Mouse (Mus musculus) kidney, embryonic 16.5 days (tissue): Measurements from ENCODE around the gene Pex11b. TPM values are rescaled to one million over a fixed set of nuclear protein-coding genes. Genes with fewer than 3 reads are reported as not detected.
"Not testable (repeated sequence)": the region's sequence is repeated elsewhere in the genome, so short reads cannot be mapped to it uniquely, and the experiment has no call there.

Experiments
- ATAC-seq: fragments of 200-750 bp; cut with Nextera tagmentation; 2 replicates; pipeline ENCODE4 v1.8.0; 2017; ENCODE audit warnings: moderate TSS enrichment; ENCODE audit not compliant: low FRiP score, low TSS enrichment
- H3K27ac ChIP-seq: fragments of 300-500 bp; sonication (generic); 2 replicates; pipeline ENCODE4 v1.5.1; 2014; ENCODE audit warnings: low read length
- H3K27me3 ChIP-seq: fragments of 300-500 bp; sonication (generic); 2 replicates; pipeline ENCODE4 v1.6.1; 2014; ENCODE audit warnings: low read length, control low read depth, mixed read lengths; ENCODE audit not compliant: insufficient read depth
- H3K36me3 ChIP-seq: fragments of 300-500 bp; sonication (generic); 2 replicates; pipeline ENCODE4 v1.6.1; 2014; ENCODE audit warnings: low read length, control low read depth, mixed read lengths; ENCODE audit not compliant: insufficient read depth
- H3K4me1 ChIP-seq: fragments of 300-500 bp; sonication (generic); 2 replicates; pipeline ENCODE4 v1.6.1; 2014; ENCODE audit warnings: low read length, control low read depth, mixed read lengths; ENCODE audit not compliant: insufficient read depth
- H3K4me2 ChIP-seq: fragments of 300-500 bp; sonication (generic); replicated peaks from 2 replicates; pipeline ENCODE4 v1.6.1; 2014; ENCODE audit warnings: low read depth, low read length
- H3K4me3 ChIP-seq: fragments of 300-500 bp; sonication (generic); 2 replicates; pipeline ENCODE4 v1.5.1; 2014; ENCODE audit warnings: mild to moderate bottlenecking, low read length
- H3K9ac ChIP-seq: fragments of 300-500 bp; sonication (generic); replicated peaks from 2 replicates; pipeline ENCODE4 v1.6.1; 2014; ENCODE audit warnings: low read length
- H3K9me3 ChIP-seq: fragments of 300-500 bp; sonication (generic); 2 replicates; pipeline ENCODE4 v1.6.1; 2016; ENCODE audit warnings: low read length, control low read depth
- WGBS: fragments of 180-500 bp; shearing (Covaris S2); extraction: QIAGEN DNeasy Blood & Tissue Kit; methylation state at CpG from one replicate; pipeline ENCODE4 v1.1.7; 2014; 5-methylcytosine and 5-hydroxymethylcytosine counted together
- polyA plus RNA-seq: library from polyadenylated mRNA; unstranded; fragments of >200 nt; fragmentation: Nextera tagmentation; extraction: Ambion mirVana; gene quantifications from 2 replicates; pipeline ENCODE4 v1.2.1, GENCODE M21; 2015

The Pex11b gene
- polyA plus RNA-seq, 1 experiment from 2014 or later: 60.6 TPM

GRCm38 (mm10) chr3:96598156-96599068 is 36.8 kb upstream of the Pex11b start:
- no peak for ATAC-seq
- H3K4me1 ChIP-seq: peaks cover 45% of the 10 kb centered on the region
- WGBS: 2% methylated on average over 54 of the region's 54 CpGs

GRCm38 (mm10) chr3:96599069-96599393 is 36.1 kb upstream of the Pex11b start:
- no peaks in the 10 kb centered on the region for H3K9me3 ChIP-seq
- H3K27ac ChIP-seq: no peak overlapping the region
- H3K36me3 ChIP-seq: no peaks in the 10 kb centered on the region
- WGBS: 56% methylated on average over 8 of the region's 8 CpGs
- peak overlapping the region; percentile 69; the same call in 1 of the 2 replicates for H3K4me2 ChIP-seq
- peaks cover 28% of the 10 kb centered on the region for H3K27me3 ChIP-seq
- H3K9ac ChIP-seq: no peak overlapping the region; the same call in 1 of the 2 replicates
- peak overlapping the region; percentile 53 for H3K4me3 ChIP-seq
- no peak for ATAC-seq
- peaks cover 45% of the 10 kb centered on the region for H3K4me1 ChIP-seq

More at GRCm38 (mm10) chr3:96598156-96599068, 36.8 kb upstream of the Pex11b start:
- H3K36me3 ChIP-seq: no peaks in the 10 kb centered on the region
- peak overlapping the region; percentile 69 for H3K4me2 ChIP-seq
- H3K4me3 ChIP-seq: peak overlapping the region; percentile 53
- peak overlapping the region; percentile 63 for H3K9ac ChIP-seq
- peak overlapping the region; percentile 64; the same call in 1 of the 2 replicates for H3K27ac ChIP-seq
- no peaks in the 10 kb centered on the region for H3K9me3 ChIP-seq
- H3K27me3 ChIP-seq: peaks cover 28% of the 10 kb centered on the region

- H3K9ac ChIP-seq: no peak overlapping the region
- peaks cover 28% of the 10 kb centered on the region for H3K27me3 ChIP-seq
- peaks cover 45% of the 10 kb centered on the region for H3K4me1 ChIP-seq
- no peaks in the 10 kb centered on the region for H3K9me3 ChIP-seq
- H3K4me3 ChIP-seq: no peak overlapping the region
- no peak overlapping the region for H3K4me2 ChIP-seq
- ATAC-seq: no peak
- no peak overlapping the region for H3K27ac ChIP-seq
- H3K36me3 ChIP-seq: no peaks in the 10 kb centered on the region
- WGBS: 79% methylated on average over 3 of the region's 3 CpGs
Observed at GRCm38 (mm10) chr3:96599411-96599810, 35.8 kb upstream of the Pex11b start.

GRCm38 (mm10) chr3:96600639-96601250 is 34.4 kb upstream of the Pex11b start, which contains the start of gene Lix1l:
Gene Lix1l, plus strand, starts transcription at chr3:96601149.
- WGBS: 1% methylated on average over 27 of the region's 27 CpGs
- H3K27ac ChIP-seq: peak within 1 kb of the TSS; percentile 94
- peaks cover 45% of the 10 kb centered on the region for H3K4me1 ChIP-seq
- H3K4me3 ChIP-seq: peak within 1 kb of the TSS; percentile 71
- H3K9ac ChIP-seq: peak within 1 kb of the TSS; percentile 81
- peak within 1 kb of the TSS; percentile 73 for H3K4me2 ChIP-seq
- peak; percentile 94 for ATAC-seq
- no peaks in the 10 kb centered on the region for H3K36me3 ChIP-seq
- no peaks in the 10 kb centered on the region for H3K9me3 ChIP-seq
- H3K27me3 ChIP-seq: peaks cover 18% of the 10 kb centered on the region

- Histone ChIP-seq H3K9ac (peak overlapping the region; percentile 81), H3K4me3 (peak overlapping the region; percentile 71), H3K36me3 (no peaks in the 10 kb centered on the region), H3K27ac (peak overlapping the region; percentile 94), H3K9me3 (no peaks in the 10 kb centered on the region), H3K27me3 (peaks cover 15% of the 10 kb centered on the region), H3K4me1 (peaks cover 39% of the 10 kb centered on the region), H3K4me2 (peak overlapping the region; percentile 73)
- peak; percentile 56 for ATAC-seq
- 1% methylated on average over 33 of the region's 40 CpGs for WGBS
Observed at GRCm38 (mm10) chr3:96601251-96601787, 33.9 kb upstream of the Pex11b start.

GRCm38 (mm10) chr3:96601941-96602703 is 33.1 kb upstream of the Pex11b start:
- no peaks in the 10 kb centered on the region for H3K36me3 ChIP-seq
- no peak for ATAC-seq
- WGBS: 21% methylated on average over 10 of the region's 10 CpGs
- H3K4me2 ChIP-seq: peak overlapping the region; percentile 73
- no peaks in the 10 kb centered on the region for H3K9me3 ChIP-seq
- H3K4me1 ChIP-seq: peaks cover 31% of the 10 kb centered on the region
- peak overlapping the region; percentile 71 for H3K4me3 ChIP-seq
- H3K27ac ChIP-seq: peak overlapping the region; percentile 94
- H3K9ac ChIP-seq: peak overlapping the region; percentile 81
- H3K27me3 ChIP-seq: peaks cover 10% of the 10 kb centered on the region

GRCm38 (mm10) chr3:96602704-96603084 is 32.5 kb upstream of the Pex11b start:
- ATAC-seq: no peak
- peak overlapping the region; percentile 94 for H3K27ac ChIP-seq
- H3K4me1 ChIP-seq: peaks cover 27% of the 10 kb centered on the region
- H3K4me3 ChIP-seq: peak overlapping the region; percentile 71
- H3K27me3 ChIP-seq: peaks cover 10% of the 10 kb centered on the region
- no peaks in the 10 kb centered on the region for H3K9me3 ChIP-seq
- peak overlapping the region; percentile 73 for H3K4me2 ChIP-seq
- H3K9ac ChIP-seq: peak overlapping the region; percentile 81
- H3K36me3 ChIP-seq: no peaks in the 10 kb centered on the region
- 14% methylated on average over 5 of the region's 5 CpGs for WGBS

GRCm38 (mm10) chr3:96603311-96603710 is 31.9 kb upstream of the Pex11b start:
- no peak for ATAC-seq
- peak overlapping the region; percentile 94 for H3K27ac ChIP-seq

GRCm38 (mm10) chr3:96606007-96606406 is 29.2 kb upstream of the Pex11b start:
- H3K4me1 ChIP-seq: peaks cover 12% of the 10 kb centered on the region
- WGBS: 84% methylated on average over 3 of the region's 4 CpGs

More at GRCm38 (mm10) chr3:96603311-96603710, 31.9 kb upstream of the Pex11b start:
- Histone ChIP-seq H3K4me3 (peak overlapping the region; percentile 71), H3K27me3 (peaks cover 10% of the 10 kb centered on the region), H3K4me1 (peaks cover 21% of the 10 kb centered on the region), H3K36me3 (no peaks in the 10 kb centered on the region), H3K9me3 (no peaks in the 10 kb centered on the region), H3K9ac (peak overlapping the region; percentile 81), H3K4me2 (peak overlapping the region; percentile 73)
- WGBS: 55% methylated on average over 5 of the region's 5 CpGs

More at GRCm38 (mm10) chr3:96606007-96606406, 29.2 kb upstream of the Pex11b start:
- H3K27ac ChIP-seq, H3K4me3 ChIP-seq, H3K9me3 ChIP-seq, H3K36me3 ChIP-seq, ATAC-seq, H3K9ac ChIP-seq, H3K27me3 ChIP-seq, H3K4me2 ChIP-seq: not testable (repeated sequence)
